In genomic region chr17:31125548-31126266, GRCm38 (mm10) we compare ENCODE assay signal across 12 mouse cellular contexts. TPM values are rescaled to one million over a fixed set of nuclear protein-coding genes. Genes with fewer than 3 reads are reported as not detected.
DNase-seq lines count a peak whose midpoint lies in the region; ATAC-seq lines count a peak whose summit lies in the region.
"Had no signal": no experiment of that assay in that cellular context is flagged by ENCODE, and none has a peak within 500 bp of the region (broad histone marks: within the 10 kb centered on the region; RNA-seq: fewer than 3 reads in every experiment).

No protein-coding gene starts in this region.

- no peak overlapping the region for H3K4me3 ChIP-seq in forebrain, embryonic 13.5 days
- no peak overlapping the region for H3K4me3 ChIP-seq in midbrain, embryonic 13.5 days (replicated peaks)

- H3K4me1 ChIP-seq in forebrain, embryonic 13.5 days, result peaks cover 15% of the 10 kb centered on the region; the same call in 1 of the 2 replicates
- H3K4me1 ChIP-seq in midbrain, embryonic 13.5 days (replicated peaks), result peaks cover 15% of the 10 kb centered on the region

- no peak for DNase-seq in frontal cortex, postnatal 25 days (ENCODE audit: low spot score in 2 of 2)
- peak; percentile 97 to 98 for DNase-seq in cerebellum, adult 18-20 months
- DNase-seq in adrenal gland, adult 8-10 months, result no peak
- DNase-seq in MN1 (ENCODE audit: low spot score), result no peak

- H3K27me3 ChIP-seq in forebrain, embryonic 13.5 days, result no peaks in the 10 kb centered on the region
- no peaks in the 10 kb centered on the region for H3K27me3 ChIP-seq in midbrain, embryonic 13.5 days

- H3K27ac ChIP-seq in forebrain, embryonic 13.5 days, result no peak overlapping the region
- 0 out of 2 replicates have a peak overlapping the region, but pooled peaks have one; percentile 14 for H3K27ac ChIP-seq in midbrain, embryonic 13.5 days

- no peaks in the 10 kb centered on the region for H3K36me3 ChIP-seq in forebrain, embryonic 13.5 days (ENCODE audit: poor library complexity, severe bottlenecking)
- H3K36me3 ChIP-seq in midbrain, embryonic 13.5 days, result no peaks in the 10 kb centered on the region

- no peak overlapping the region for H3K9ac ChIP-seq in forebrain, embryonic 13.5 days
- no peak overlapping the region for H3K9ac ChIP-seq in midbrain, embryonic 13.5 days (replicated peaks)

- H3K4me2 ChIP-seq in forebrain, embryonic 13.5 days, result no peak overlapping the region
- H3K4me2 ChIP-seq in midbrain, embryonic 13.5 days (replicated peaks), result no peak overlapping the region

- 46% methylated on average over 9 of the region's 9 CpGs for WGBS in forebrain, embryonic 13.5 days
- 44% methylated on average over 8 of the region's 9 CpGs for WGBS in midbrain, embryonic 13.5 days

- H3K9me3 ChIP-seq in forebrain, embryonic 13.5 days (replicated peaks), result peaks cover 11% of the 10 kb centered on the region; the same call in 1 of the 2 replicates
- H3K9me3 ChIP-seq in midbrain, embryonic 13.5 days, result no peaks in the 10 kb centered on the region; the same call in 1 of the 2 replicates

- ATAC-seq in frontal cortex, adult (ENCODE audit: low TSS enrichment), result peak; percentile 55; the same call in 1 of the 2 replicates
- peak; percentile 70 for ATAC-seq in forebrain, embryonic 13.5 days
- ATAC-seq in midbrain, embryonic 13.5 days, result peak; percentile 35; the same call in 1 of the 2 replicates
- ATAC-seq in granulocyte monocyte progenitor cell, adult 5-6 weeks (replicated peaks; ENCODE audit: poor library complexity, severe bottlenecking), result no peak
- ATAC-seq: intestine, embryonic 16.5 days had no signal

RNA-seq across cellular contexts. Expression of gene Tff3, which starts 3.7 kb away (rescaled TPM):
- 0.52 and 0.54 TPM in 2 replicates for polyA plus RNA-seq in forebrain, embryonic 13.5 days (2015; fragmentation: Nextera tagmentation; extraction: Ambion mirVana)
- 0.97 and 2.0 TPM in 2 replicates for polyA plus RNA-seq in midbrain, embryonic 13.5 days (2015; fragmentation: Nextera tagmentation; extraction: Ambion mirVana)
- not detected for total RNA-seq in adrenal gland, adult 8-10 months (2022)
- not detected in 2 replicates for total RNA-seq in granulocyte monocyte progenitor cell, adult 5-6 weeks (2014; fragmentation: Nextera tagmentation)
- not detected in 2 replicates for total RNA-seq in granulocyte monocyte progenitor cell, adult 5-6 weeks (2017)
- polyA plus RNA-seq: cortical plate, adult 2 months; limb, embryonic 11.5 days; spleen, adult 2 months had no signal

RNA-seq across cellular contexts. Expression of gene Tff2, which starts 18.4 kb away (rescaled TPM):
- polyA plus RNA-seq in forebrain, embryonic 13.5 days (2015; fragmentation: Nextera tagmentation; extraction: Ambion mirVana), result not detected in 2 replicates
- not detected in 2 replicates for polyA plus RNA-seq in midbrain, embryonic 13.5 days (2015; fragmentation: Nextera tagmentation; extraction: Ambion mirVana)
- not detected for total RNA-seq in adrenal gland, adult 8-10 months (2022)
- total RNA-seq in granulocyte monocyte progenitor cell, adult 5-6 weeks (2014; fragmentation: Nextera tagmentation), result not detected in 2 replicates
- not detected in 2 replicates for total RNA-seq in granulocyte monocyte progenitor cell, adult 5-6 weeks (2017)
- polyA plus RNA-seq: cortical plate, adult 2 months; limb, embryonic 11.5 days had no signal

RNA-seq across cellular contexts. Expression of gene Tff1, which starts 39.4 kb away (rescaled TPM):
- polyA plus RNA-seq in forebrain, embryonic 13.5 days (2015; fragmentation: Nextera tagmentation; extraction: Ambion mirVana), result not detected in 2 replicates
- polyA plus RNA-seq in midbrain, embryonic 13.5 days (2015; fragmentation: Nextera tagmentation; extraction: Ambion mirVana), result not detected in 2 replicates
- total RNA-seq in adrenal gland, adult 8-10 months (2022), result not detected
- total RNA-seq in granulocyte monocyte progenitor cell, adult 5-6 weeks (2014; fragmentation: Nextera tagmentation), result not detected in 2 replicates
- not detected in 2 replicates for total RNA-seq in granulocyte monocyte progenitor cell, adult 5-6 weeks (2017)
- polyA plus RNA-seq: cortical plate, adult 2 months; limb, embryonic 11.5 days; spleen, adult 2 months had no signal

Comparison
In these comparisons a context has a peak if more than half of its experiments do, and no peak if none do; other contexts are left out.
1. DNase-seq: peak in cerebellum, adult 18-20 months (2 of 2); none in frontal cortex, postnatal 25 days (0 of 2), adrenal gland, adult 8-10 months (single experiment) and MN1 (single experiment).